Mouse (Mus musculus): ENCODE data around the gene 4921509C19Rik.
"Not testable (repeated sequence)": the region's sequence is repeated elsewhere in the genome, so short reads cannot be mapped to it uniquely, and the experiment has no call there.

DNA sequence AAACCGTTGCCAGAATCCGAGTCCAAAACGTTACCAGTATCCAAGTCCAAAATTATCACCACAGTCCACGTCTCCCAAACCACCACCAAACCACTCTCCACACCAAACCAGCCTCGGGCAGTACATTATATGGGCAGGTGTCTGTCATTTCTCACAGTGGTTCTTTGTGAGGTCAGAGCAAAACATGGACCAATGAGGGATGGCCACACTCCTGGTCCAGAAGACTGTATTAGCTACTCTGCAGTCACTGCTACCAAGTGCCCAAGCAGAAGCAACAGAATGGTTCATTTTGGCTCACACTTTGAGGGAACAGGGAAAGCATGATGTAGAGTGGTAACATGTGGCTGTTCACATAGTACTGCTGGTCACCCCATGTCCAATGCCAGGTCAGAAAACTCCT, at the start of gene 4921509C19Rik:
- TF ChIP-seq CTCF, EP300 (IDR thresholded peaks at IDR 0.05): not testable (repeated sequence)
